Mouse (Mus musculus) liver, embryonic 14.5 days (tissue): ENCODE results near the gene Arhgef19. TPM values are rescaled to one million over a fixed set of nuclear protein-coding genes. Genes with fewer than 3 reads are reported as not detected.
A peak's percentile ranks its signal among the peaks of the same experiment; 100 is the strongest.

Experiments
- ATAC-seq: fragments of 200-750 bp; cut with Nextera tagmentation; 2 replicates; pipeline ENCODE4 v1.8.0; 2017; ENCODE audit warnings: moderate number of reproducible peaks, mild to moderate bottlenecking, moderate library complexity; ENCODE audit not compliant: insufficient read depth
- DNase-seq, 3 experiments: peaks; one replicate each; pipeline ENCODE4 v3.0.0-alpha.2; 2012 to 2013; ENCODE audit warnings: low read depth in 3 of 3, low spot score in 3 of 3
- H3K27ac ChIP-seq: fragments of 300-500 bp; sonication (generic); 2 replicates; pipeline ENCODE4 v1.5.1; 2014; ENCODE audit warnings: moderate library complexity, mild to moderate bottlenecking, control low read depth, inconsistent platforms
- H3K27me3 ChIP-seq: fragments of 300-500 bp; sonication (generic); 2 replicates; pipeline ENCODE4 v1.6.1; 2014; ENCODE audit warnings: mild to moderate bottlenecking, low read length, moderate library complexity; ENCODE audit not compliant: control insufficient read depth, insufficient read depth
- H3K36me3 ChIP-seq: fragments of 300-500 bp; sonication (generic); replicated peaks from 2 replicates; pipeline ENCODE4 v1.6.1; 2014; ENCODE audit warnings: low read depth; ENCODE audit not compliant: control insufficient read depth, insufficient read depth
- H3K4me1 ChIP-seq, 2 experiments: fragments of 200-500 bp in 1 of 2; fragments of 300-500 bp in 1 of 2; sonication (generic) in 1 of 2; replicated peaks; 2 replicates each; pipeline ENCODE4 v1.6.1; 2012 to 2014; ENCODE audit warnings: antibody characterized with exemption in 1 of 2, inconsistent platforms in 1 of 2, low read length in 1 of 2; ENCODE audit not compliant: control insufficient read depth in 2 of 2, insufficient read depth in 2 of 2
- H3K4me2 ChIP-seq: fragments of 300-500 bp; sonication (generic); 2 replicates; pipeline ENCODE4 v1.6.1; 2014; ENCODE audit warnings: low read depth, mild to moderate bottlenecking, control low read depth, moderate library complexity
- H3K4me3 ChIP-seq, 2 experiments: fragments of 200-500 bp in 1 of 2; fragments of 300-500 bp in 1 of 2; sonication (generic) in 1 of 2; 2 replicates each; pipeline ENCODE4 v1.5.1; 2012 to 2014; ENCODE audit warnings: low read depth in 2 of 2, low read length in 2 of 2, mild to moderate bottlenecking in 2 of 2, control low read depth in 1 of 2, inconsistent platforms in 1 of 2, moderate library complexity in 1 of 2; ENCODE audit not compliant: insufficient read depth in 1 of 2
- H3K9ac ChIP-seq: fragments of 300-500 bp; sonication (generic); replicated peaks from 2 replicates; pipeline ENCODE4 v1.6.1; 2014; ENCODE audit warnings: mild to moderate bottlenecking, control low read depth, moderate library complexity
- H3K9me3 ChIP-seq: fragments of 300-500 bp; sonication (generic); 2 replicates; pipeline ENCODE4 v1.6.1; 2016; ENCODE audit warnings: low read length, mixed read lengths; ENCODE audit not compliant: control insufficient read depth
- CTCF ChIP-seq: IDR thresholded peaks from 2 replicates; pipeline ENCODE4 v1.5.1; 2016; ENCODE audit warnings: antibody characterized with exemption, low read depth, control low read depth
- EP300 ChIP-seq: IDR thresholded peaks from 2 replicates; pipeline ENCODE4 v1.6.1; 2016; ENCODE audit warnings: antibody characterized with exemption, low read depth
- WGBS: fragments of 180-500 bp; shearing (Covaris S2); extraction: QIAGEN DNeasy Blood & Tissue Kit; methylation state at CpG from one replicate; pipeline ENCODE4 v1.1.7; 2014; ENCODE audit not compliant: insufficient replicate concordance; 5-methylcytosine and 5-hydroxymethylcytosine counted together
- polyA plus RNA-seq, 2 experiments: library from polyadenylated mRNA; depleted of rRNA in 1 of 2; stranded (reverse) in 1 of 2; unstranded in 1 of 2; fragments of >200 nt; fragmentation: Nextera tagmentation in 1 of 2; extraction: Ambion mirVana in 1 of 2; gene quantifications; 2 replicates each; pipeline versions ENCODE4 v1.2.1 to v1.2.3; 2012 to 2014

The Arhgef19 gene
- polyA plus RNA-seq, 2 experiments, result 0.72 to 0.88 TPM

GRCm38 (mm10) chr4:141252641-141253040, 13.3 kb downstream of the Arhgef19 start:
- H3K36me3 ChIP-seq, result no peaks in the 10 kb centered on the region
- no peaks in the 10 kb centered on the region for H3K4me1 ChIP-seq
- WGBS, result 26% methylated on average over 2 of the region's 2 CpGs
- ATAC-seq, result no peak
- no peak overlapping the region for H3K4me2 ChIP-seq
- peaks cover 21% of the 10 kb centered on the region for H3K27me3 ChIP-seq
- no peak overlapping the region for H3K27ac ChIP-seq
- H3K4me3 ChIP-seq, result no peak overlapping the region
- no peaks in the 10 kb centered on the region for H3K9me3 ChIP-seq
- no peak overlapping the region for H3K9ac ChIP-seq
- DNase-seq, result no peak
- TF ChIP-seq CTCF (no peak), EP300 (no peak)

GRCm38 (mm10) chr4:141254234-141254633, 14.9 kb downstream of the Arhgef19 start:
- Histone ChIP-seq H3K36me3 (no peaks in the 10 kb centered on the region), H3K9ac (no peak overlapping the region), H3K27me3 (peaks cover 5% of the 10 kb centered on the region), H3K27ac (no peak overlapping the region), H3K4me3 (no peak overlapping the region), H3K9me3 (no peaks in the 10 kb centered on the region), H3K4me1 (no peaks in the 10 kb centered on the region), H3K4me2 (no peak overlapping the region)
- TF ChIP-seq EP300 (no peak), CTCF (no peak)
- ATAC-seq (no peak), DNase-seq (no peak)
- 66% methylated on average over 16 of the region's 16 CpGs for WGBS

- ATAC-seq, result no peak
- no peaks in the 10 kb centered on the region for H3K4me1 ChIP-seq
Measured at GRCm38 (mm10) chr4:141257440-141257839, 18.1 kb downstream of the Arhgef19 start.

GRCm38 (mm10) chr4:141259413-141259812, 20.1 kb downstream of the Arhgef19 start:
- H3K36me3 ChIP-seq, result no peaks in the 10 kb centered on the region

More at GRCm38 (mm10) chr4:141257440-141257839, 18.1 kb downstream of the Arhgef19 start:
- Histone ChIP-seq H3K9ac (no peak overlapping the region), H3K36me3 (no peaks in the 10 kb centered on the region), H3K9me3 (no peaks in the 10 kb centered on the region), H3K27ac (no peak overlapping the region), H3K4me2 (no peak overlapping the region), H3K27me3 (no peaks in the 10 kb centered on the region), H3K4me3 (no peak overlapping the region)
- WGBS, result 53% methylated on average over 5 of the region's 5 CpGs
- TF ChIP-seq EP300 (no peak), CTCF (peak; percentile 85)
- no peak for DNase-seq

GRCm38 (mm10) chr4:141260007-141260723, 20.9 kb downstream of the Arhgef19 start:
- Histone ChIP-seq H3K9me3 (no peaks in the 10 kb centered on the region), H3K27me3 (no peaks in the 10 kb centered on the region), H3K4me2 (no peak overlapping the region), H3K4me1 (no peaks in the 10 kb centered on the region), H3K9ac (no peak overlapping the region), H3K4me3 (no peak overlapping the region), H3K27ac (no peak overlapping the region), H3K36me3 (no peaks in the 10 kb centered on the region)
- 63% methylated on average over 16 of the region's 16 CpGs for WGBS
- TF ChIP-seq EP300, result no peak
- no peak for TF ChIP-seq CTCF
- ATAC-seq, result no peak
- DNase-seq, result no peak

More at GRCm38 (mm10) chr4:141259413-141259812, 20.1 kb downstream of the Arhgef19 start:
- H3K27ac ChIP-seq, result no peak overlapping the region
- TF ChIP-seq CTCF (no peak), EP300 (no peak)
- H3K9me3 ChIP-seq, result no peaks in the 10 kb centered on the region
- H3K4me1 ChIP-seq, result no peaks in the 10 kb centered on the region
- ATAC-seq, result no peak
- 66% methylated on average over 12 of the region's 12 CpGs for WGBS
- H3K4me3 ChIP-seq, result no peak overlapping the region
- no peak for DNase-seq
- no peak overlapping the region for H3K4me2 ChIP-seq
- no peaks in the 10 kb centered on the region for H3K27me3 ChIP-seq
- no peak overlapping the region for H3K9ac ChIP-seq
